Mouse (Mus musculus): ENCODE data around the gene Rnf213. TPM values are rescaled to one million over a fixed set of nuclear protein-coding genes. Genes with fewer than 3 reads are reported as not detected.

Rnf213 gene
- polyA plus RNA-seq, 1 experiment from 2014 or later: 11.0 TPM

- no peak for ATAC-seq (replicated peaks; ENCODE audit: insufficient number of reproducible peaks, low FRiP score, low TSS enrichment)
- Histone ChIP-seq H3K4me1 (ENCODE audit: control insufficient read depth, insufficient read depth, low read length) (no peaks in the 10 kb centered on the region), H3K27me3 (ENCODE audit: control insufficient read depth, insufficient read depth, low read length) (no peaks in the 10 kb centered on the region), H3K27ac (ENCODE audit: low read depth, low read length) (no peak overlapping the region), H3K9ac (ENCODE audit: low read depth, low read length) (no peak overlapping the region), H3K9me3 (replicated peaks; ENCODE audit: control insufficient read depth, low read length) (no peaks in the 10 kb centered on the region), H3K4me2 (no peak overlapping the region), H3K36me3 (ENCODE audit: control insufficient read depth, insufficient read depth, low read length) (peaks cover 22% of the 10 kb centered on the region), H3K4me3 (ENCODE audit: low read depth, low read length) (no peak overlapping the region)
- 76% methylated on average over 19 of the region's 19 CpGs for WGBS (ENCODE audit: insufficient replicate concordance)
These were observed 43.3 kb downstream of the Rnf213 start for GRCm38 (mm10) chr11:119435880-119436872.

DNA sequence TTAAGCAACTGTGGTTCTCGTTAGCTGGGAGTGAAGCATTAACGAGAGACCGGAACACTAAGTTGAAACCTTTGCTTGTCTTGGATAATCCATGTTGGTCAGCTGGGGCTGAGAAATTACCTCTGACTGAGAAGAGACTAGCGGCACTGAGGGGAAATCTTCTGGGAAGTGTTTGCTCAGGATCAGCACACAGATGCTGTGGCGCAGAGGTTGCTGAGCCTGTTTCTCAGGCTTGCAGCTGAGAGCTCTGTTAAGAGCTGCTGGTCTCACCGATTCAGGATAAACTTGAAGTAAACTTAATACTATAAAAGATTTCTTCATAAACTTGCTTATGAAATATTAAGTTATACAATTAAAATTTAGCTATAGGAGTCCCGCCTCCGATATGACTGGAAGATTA, 45.9 kb downstream of the Rnf213 start:
- H3K9ac ChIP-seq (ENCODE audit: low read depth, low read length): no peak overlapping the region
- H3K27ac ChIP-seq (ENCODE audit: low read depth, low read length): no peak overlapping the region
- 80% methylated on average over 8 of the region's 8 CpGs for WGBS (ENCODE audit: insufficient replicate concordance)
- H3K4me3 ChIP-seq (ENCODE audit: low read depth, low read length): no peak overlapping the region
- no peaks in the 10 kb centered on the region for H3K9me3 ChIP-seq (replicated peaks; ENCODE audit: control insufficient read depth, low read length)
- no peak overlapping the region for H3K4me2 ChIP-seq
- H3K4me1 ChIP-seq (ENCODE audit: control insufficient read depth, insufficient read depth, low read length): no peaks in the 10 kb centered on the region
- H3K36me3 ChIP-seq (ENCODE audit: control insufficient read depth, insufficient read depth, low read length): peaks cover 21% of the 10 kb centered on the region
- no peak for ATAC-seq (replicated peaks; ENCODE audit: insufficient number of reproducible peaks, low FRiP score, low TSS enrichment)
- H3K27me3 ChIP-seq (ENCODE audit: control insufficient read depth, insufficient read depth, low read length): no peaks in the 10 kb centered on the region

DNA sequence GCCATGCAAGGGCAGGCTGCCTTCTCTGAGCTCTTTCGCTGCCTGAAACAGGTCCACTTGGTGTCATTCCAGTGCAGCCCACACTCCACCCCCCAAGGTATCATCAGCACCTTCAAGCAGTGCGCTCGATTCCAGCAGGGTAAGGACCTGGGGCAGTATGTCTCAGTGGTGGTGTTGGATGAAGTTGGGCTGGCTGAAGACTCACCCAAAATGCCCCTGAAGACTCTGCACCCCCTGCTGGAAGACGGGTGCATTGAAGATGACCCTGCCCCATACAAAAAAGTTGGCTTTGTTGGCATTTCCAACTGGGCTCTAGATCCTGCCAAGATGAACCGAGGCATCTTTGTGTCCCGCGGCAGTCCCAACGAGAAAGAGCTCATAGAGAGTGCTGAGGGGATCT, 49.3 kb downstream of the Rnf213 start:
- Histone ChIP-seq H3K4me1 (ENCODE audit: control insufficient read depth, insufficient read depth, low read length) (no peaks in the 10 kb centered on the region), H3K9ac (ENCODE audit: low read depth, low read length) (no peak overlapping the region), H3K9me3 (replicated peaks; ENCODE audit: control insufficient read depth, low read length) (no peaks in the 10 kb centered on the region), H3K27me3 (ENCODE audit: control insufficient read depth, insufficient read depth, low read length) (no peaks in the 10 kb centered on the region), H3K4me3 (ENCODE audit: low read depth, low read length) (no peak overlapping the region), H3K27ac (ENCODE audit: low read depth, low read length) (no peak overlapping the region), H3K4me2 (no peak overlapping the region), H3K36me3 (ENCODE audit: control insufficient read depth, insufficient read depth, low read length) (peaks cover 14% of the 10 kb centered on the region; the same call in 1 of the 2 replicates)
- 87% methylated on average over 8 of the region's 8 CpGs for WGBS (ENCODE audit: insufficient replicate concordance)
- no peak for ATAC-seq (replicated peaks; ENCODE audit: insufficient number of reproducible peaks, low FRiP score, low TSS enrichment)

DNA sequence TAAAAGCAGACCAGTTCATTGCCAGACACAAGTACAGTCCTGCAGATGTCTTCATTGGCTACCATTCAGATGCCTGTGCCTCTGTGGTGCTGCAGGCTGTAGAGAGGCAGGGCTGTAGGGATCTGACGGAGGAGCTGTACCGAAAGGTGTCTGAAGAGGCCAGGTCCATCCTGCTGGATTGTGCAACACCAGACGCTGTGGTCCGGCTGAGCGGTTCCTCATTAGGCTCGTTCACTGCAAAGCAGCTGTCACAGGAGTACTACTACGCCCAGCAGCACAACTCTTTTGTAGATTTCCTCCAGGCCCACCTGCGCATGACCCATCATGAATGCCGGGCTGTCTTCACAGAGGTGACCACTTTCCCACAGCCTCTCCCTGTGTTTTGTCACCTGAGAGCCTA, 50.5 kb downstream of the Rnf213 start:
- Histone ChIP-seq H3K27me3 (ENCODE audit: control insufficient read depth, insufficient read depth, low read length) (no peaks in the 10 kb centered on the region), H3K9ac (ENCODE audit: low read depth, low read length) (no peak overlapping the region), H3K4me3 (ENCODE audit: low read depth, low read length) (no peak overlapping the region), H3K9me3 (replicated peaks; ENCODE audit: control insufficient read depth, low read length) (no peaks in the 10 kb centered on the region), H3K27ac (ENCODE audit: low read depth, low read length) (no peak overlapping the region), H3K36me3 (ENCODE audit: control insufficient read depth, insufficient read depth, low read length) (peaks cover 14% of the 10 kb centered on the region; the same call in 1 of the 2 replicates), H3K4me2 (no peak overlapping the region), H3K4me1 (ENCODE audit: control insufficient read depth, insufficient read depth, low read length) (no peaks in the 10 kb centered on the region)
- no peak for ATAC-seq (replicated peaks; ENCODE audit: insufficient number of reproducible peaks, low FRiP score, low TSS enrichment)
- 84% methylated on average over 9 of the region's 9 CpGs for WGBS (ENCODE audit: insufficient replicate concordance)

- H3K9ac ChIP-seq (ENCODE audit: low read depth, low read length): no peak overlapping the region
- no peak overlapping the region for H3K4me3 ChIP-seq (ENCODE audit: low read depth, low read length)
- peaks cover 2% of the 10 kb centered on the region; the same call in 1 of the 2 replicates for H3K36me3 ChIP-seq (ENCODE audit: control insufficient read depth, insufficient read depth, low read length)
- no peak overlapping the region for H3K27ac ChIP-seq (ENCODE audit: low read depth, low read length)
- no peaks in the 10 kb centered on the region for H3K9me3 ChIP-seq (replicated peaks; ENCODE audit: control insufficient read depth, low read length)
- H3K27me3 ChIP-seq (ENCODE audit: control insufficient read depth, insufficient read depth, low read length): no peaks in the 10 kb centered on the region
- no peak overlapping the region for H3K4me2 ChIP-seq
- no peaks in the 10 kb centered on the region for H3K4me1 ChIP-seq (ENCODE audit: control insufficient read depth, insufficient read depth, low read length)
- WGBS (ENCODE audit: insufficient replicate concordance): 75% methylated on average over 4 of the region's 4 CpGs
- no peak for ATAC-seq (replicated peaks; ENCODE audit: insufficient number of reproducible peaks, low FRiP score, low TSS enrichment)
These were observed 63.2 kb downstream of the Rnf213 start for GRCm38 (mm10) chr11:119456097-119456496.

DNA sequence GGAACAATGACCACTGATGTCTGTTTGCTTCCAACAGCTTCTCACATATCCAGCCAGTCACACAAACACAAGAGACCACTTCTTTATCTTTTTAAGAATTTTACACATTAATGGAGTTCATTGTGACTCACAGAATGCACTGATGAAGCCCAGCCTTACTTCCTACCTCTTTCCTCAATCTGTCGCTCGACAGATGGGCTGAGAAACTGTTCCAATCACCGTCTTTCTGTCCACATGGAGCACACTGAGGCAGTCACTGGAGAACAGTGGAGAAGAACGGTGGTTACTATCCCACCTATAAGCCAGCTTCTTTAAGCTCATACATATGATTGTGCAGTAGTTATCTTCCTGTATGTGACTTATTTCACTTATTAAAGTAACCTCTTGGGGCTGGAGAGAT, 85.0 kb downstream of the Rnf213 start:
- H3K9ac ChIP-seq (ENCODE audit: low read depth, low read length): no peak overlapping the region
- WGBS (ENCODE audit: insufficient replicate concordance): 76% methylated on average over 4 of the region's 4 CpGs
- H3K36me3 ChIP-seq (ENCODE audit: control insufficient read depth, insufficient read depth, low read length): peaks cover 12% of the 10 kb centered on the region; the same call in 1 of the 2 replicates

GRCm38 (mm10) chr11:119490861-119491689, 98.2 kb downstream of the Rnf213 start, which contains the start of gene Endov:
Gene Endov (plus strand): TSS chr11:119491347.
- Histone ChIP-seq H3K27ac (ENCODE audit: low read depth, low read length) (peak within 1 kb of the TSS; percentile 89), H3K9ac (ENCODE audit: low read depth, low read length) (peak within 1 kb of the TSS; percentile 92), H3K4me3 (ENCODE audit: low read depth, low read length) (peak within 1 kb of the TSS; percentile 89), H3K27me3 (ENCODE audit: control insufficient read depth, insufficient read depth, low read length) (peaks cover 2% of the 10 kb centered on the region; the same call in 1 of the 2 replicates), H3K9me3 (replicated peaks; ENCODE audit: control insufficient read depth, low read length) (no peaks in the 10 kb centered on the region), H3K36me3 (ENCODE audit: control insufficient read depth, insufficient read depth, low read length) (peaks cover 5% of the 10 kb centered on the region; the same call in 1 of the 2 replicates), H3K4me1 (ENCODE audit: control insufficient read depth, insufficient read depth, low read length) (peaks cover 4% of the 10 kb centered on the region; the same call in 1 of the 2 replicates), H3K4me2 (peak within 1 kb of the TSS; percentile 70)
- peak; percentile 90 for ATAC-seq (replicated peaks; ENCODE audit: insufficient number of reproducible peaks, low FRiP score, low TSS enrichment)
- under 1% methylated on average over 60 of the region's 66 CpGs for WGBS (ENCODE audit: insufficient replicate concordance)

More for the DNA sequence above, 85.0 kb downstream of the Rnf213 start:
- Histone ChIP-seq H3K27me3 (ENCODE audit: control insufficient read depth, insufficient read depth, low read length) (no peaks in the 10 kb centered on the region), H3K4me3 (ENCODE audit: low read depth, low read length) (no peak overlapping the region), H3K4me1 (ENCODE audit: control insufficient read depth, insufficient read depth, low read length) (no peaks in the 10 kb centered on the region), H3K27ac (ENCODE audit: low read depth, low read length) (no peak overlapping the region), H3K9me3 (replicated peaks; ENCODE audit: control insufficient read depth, low read length) (no peaks in the 10 kb centered on the region), H3K4me2 (no peak overlapping the region)
- no peak for ATAC-seq (replicated peaks; ENCODE audit: insufficient number of reproducible peaks, low FRiP score, low TSS enrichment)

GRCm38 (mm10) chr11:119491690-119492087, 98.8 kb downstream of the Rnf213 start:
- ATAC-seq (replicated peaks; ENCODE audit: insufficient number of reproducible peaks, low FRiP score, low TSS enrichment): no peak; the same call in 1 of the 2 replicates
- Histone ChIP-seq H3K9me3 (replicated peaks; ENCODE audit: control insufficient read depth, low read length) (no peaks in the 10 kb centered on the region), H3K4me3 (ENCODE audit: low read depth, low read length) (peak overlapping the region; percentile 89), H3K4me2 (peak overlapping the region; percentile 70), H3K4me1 (ENCODE audit: control insufficient read depth, insufficient read depth, low read length) (peaks cover 4% of the 10 kb centered on the region; the same call in 1 of the 2 replicates), H3K27ac (ENCODE audit: low read depth, low read length) (peak overlapping the region; percentile 89), H3K27me3 (ENCODE audit: control insufficient read depth, insufficient read depth, low read length) (peaks cover 2% of the 10 kb centered on the region; the same call in 1 of the 2 replicates), H3K9ac (ENCODE audit: low read depth, low read length) (peak overlapping the region; percentile 92), H3K36me3 (ENCODE audit: control insufficient read depth, insufficient read depth, low read length) (peaks cover 3% of the 10 kb centered on the region; the same call in 1 of the 2 replicates)
- WGBS (ENCODE audit: insufficient replicate concordance): 6% methylated on average over 27 of the region's 27 CpGs
